Mouse (Mus musculus): ENCODE measurements at regions not wholly inside any gene's neighbourhood (a gene's known extent, or its start where the extent isn't known, plus 50 kb on each side); places are given as distances from the start of the nearest gene placed in this dataset.
A peak's percentile ranks its signal among the peaks of the same experiment; 100 is the strongest.

GRCm38 (mm10) chr3:49096118-49096517 is 661.0 kb downstream of the Pcdh18 start:
- DNase-seq = no peak

- peak; percentile 36 for DNase-seq
Measured at GRCm38 (mm10) chr3:49093818-49094680, 663.1 kb downstream of the Pcdh18 start.

GRCm38 (mm10) chr3:49068801-49069200 is 688.3 kb downstream of the Pcdh18 start:
- DNase-seq = no peak

- DNase-seq = no peak
Measured at GRCm38 (mm10) chr3:49062081-49062480, 695.0 kb downstream of the Pcdh18 start.

GRCm38 (mm10) chr3:49032981-49033380 is 724.1 kb downstream of the Pcdh18 start:
- DNase-seq = peak; percentile 3

GRCm38 (mm10) chr3:49009211-49009967 is 747.7 kb downstream of the Pcdh18 start:
- peak; percentile 73 for DNase-seq
